Mouse (Mus musculus) heart, embryonic 13.5 days (tissue): Measurements from ENCODE around the gene Dcbld2. TPM values are rescaled to one million over a fixed set of nuclear protein-coding genes. Genes with fewer than 3 reads are reported as not detected.

Experiments used
- ATAC-seq: fragments of 200-750 bp; cut with Nextera tagmentation; 2 replicates; pipeline ENCODE4 v1.8.0; 2017; ENCODE audit warnings: moderate TSS enrichment; ENCODE audit not compliant: insufficient number of reproducible peaks, low FRiP score, low TSS enrichment; ENCODE audit errors: extremely low read depth
- H3K27ac ChIP-seq: fragments of 300-500 bp; sonication (generic); replicated peaks from 2 replicates; pipeline ENCODE4 v1.5.1; 2015; ENCODE audit warnings: moderate library complexity, mild to moderate bottlenecking, inconsistent platforms
- H3K27me3 ChIP-seq: fragments of 300-500 bp; sonication (generic); replicated peaks from 2 replicates; pipeline ENCODE4 v1.6.1; 2015; ENCODE audit warnings: mild to moderate bottlenecking, inconsistent platforms
- H3K36me3 ChIP-seq: fragments of 300-500 bp; sonication (generic); 2 replicates; pipeline ENCODE4 v1.6.1; 2015; ENCODE audit warnings: mild to moderate bottlenecking, inconsistent platforms
- H3K4me1 ChIP-seq: fragments of 300-500 bp; sonication (generic); 2 replicates; pipeline ENCODE4 v1.6.1; 2015; ENCODE audit warnings: inconsistent platforms
- H3K4me2 ChIP-seq: fragments of 300-500 bp; sonication (generic); 2 replicates; pipeline ENCODE4 v1.6.1; 2015; ENCODE audit warnings: inconsistent platforms, mild to moderate bottlenecking, moderate library complexity
- H3K4me3 ChIP-seq: fragments of 300-500 bp; sonication (generic); 2 replicates; pipeline ENCODE4 v1.5.1; 2015; ENCODE audit warnings: moderate library complexity, mild to moderate bottlenecking, inconsistent platforms
- H3K9ac ChIP-seq: fragments of 300-500 bp; sonication (generic); 2 replicates; pipeline ENCODE4 v1.6.1; 2015; ENCODE audit warnings: inconsistent platforms, mild to moderate bottlenecking, moderate library complexity
- H3K9me3 ChIP-seq: fragments of 300-500 bp; sonication (generic); 2 replicates; pipeline ENCODE4 v1.6.1; 2016; ENCODE audit warnings: inconsistent platforms
- WGBS: fragments of 180-500 bp; shearing (Covaris S2); methylation state at CpG from one replicate; pipeline ENCODE4 v1.1.7; 2015; ENCODE audit warnings: mixed read lengths; 5-methylcytosine and 5-hydroxymethylcytosine counted together
- polyA plus RNA-seq: library from polyadenylated mRNA; unstranded; fragments of >200 nt; fragmentation: Nextera tagmentation; extraction: Ambion mirVana; gene quantifications from 2 replicates; pipeline ENCODE4 v1.2.1, GENCODE M21; 2015

Gene Dcbld2
- 8.0 and 8.5 TPM in 2 replicates for polyA plus RNA-seq

- ATAC-seq, result peak; percentile 99
- 1% methylated on average over 30 of the region's 32 CpGs for WGBS
- H3K27me3 ChIP-seq, result no peaks in the 10 kb centered on the region
Measured at GRCm38 (mm10) chr16:58408062-58408486, at the start of gene Dcbld2. Gene Dcbld2 (plus strand): TSS chr16:58408443.

GRCm38 (mm10) chr16:58377170-58377569 lies 31.1 kb upstream of the Dcbld2 start:
- WGBS, result 59% methylated on average over 1 of the region's 1 CpGs
- Histone ChIP-seq H3K9ac (no peak overlapping the region), H3K9me3 (no peaks in the 10 kb centered on the region), H3K4me1 (no peaks in the 10 kb centered on the region), H3K27me3 (no peaks in the 10 kb centered on the region), H3K36me3 (no peaks in the 10 kb centered on the region), H3K27ac (no peak overlapping the region), H3K4me3 (no peak overlapping the region), H3K4me2 (no peak overlapping the region)
- no peak for ATAC-seq

More at GRCm38 (mm10) chr16:58408062-58408486, at the start of gene Dcbld2:
- H3K27ac ChIP-seq, result peak within 1 kb of the TSS; percentile 90
- H3K4me3 ChIP-seq, result peak within 1 kb of the TSS; percentile 99
- H3K4me1 ChIP-seq, result peaks cover 42% of the 10 kb centered on the region
- no peaks in the 10 kb centered on the region for H3K9me3 ChIP-seq
- peak within 1 kb of the TSS; percentile 97 for H3K9ac ChIP-seq
- H3K4me2 ChIP-seq, result peak within 1 kb of the TSS; percentile 70
- H3K36me3 ChIP-seq, result no peaks in the 10 kb centered on the region

- Histone ChIP-seq H3K36me3 (no peaks in the 10 kb centered on the region), H3K9me3 (no peaks in the 10 kb centered on the region), H3K4me3 (no peak overlapping the region), H3K9ac (no peak overlapping the region), H3K27ac (no peak overlapping the region), H3K4me1 (no peaks in the 10 kb centered on the region), H3K27me3 (no peaks in the 10 kb centered on the region), H3K4me2 (no peak overlapping the region)
- WGBS, result 47% methylated on average over 13 of the region's 13 CpGs
- no peak for ATAC-seq
Measured at GRCm38 (mm10) chr16:58377756-58378503, 30.3 kb upstream of the Dcbld2 start.

GRCm38 (mm10) chr16:58386241-58386757 lies 21.9 kb upstream of the Dcbld2 start:
- no peaks in the 10 kb centered on the region for H3K9me3 ChIP-seq
- no peak overlapping the region for H3K4me2 ChIP-seq
- ATAC-seq, result no peak
- no peaks in the 10 kb centered on the region for H3K36me3 ChIP-seq
- H3K27ac ChIP-seq, result no peak overlapping the region
- no peak overlapping the region for H3K9ac ChIP-seq
- no peak overlapping the region for H3K4me3 ChIP-seq
- H3K27me3 ChIP-seq, result no peaks in the 10 kb centered on the region
- peaks cover 3% of the 10 kb centered on the region; the same call in 1 of the 2 replicates for H3K4me1 ChIP-seq
- 81% methylated on average over 4 of the region's 4 CpGs for WGBS

GRCm38 (mm10) chr16:58389143-58389755 lies 19.0 kb upstream of the Dcbld2 start:
- ATAC-seq, result no peak

GRCm38 (mm10) chr16:58393036-58393435 lies 15.2 kb upstream of the Dcbld2 start:
- ATAC-seq, result no peak
- Histone ChIP-seq H3K36me3 (no peaks in the 10 kb centered on the region), H3K4me2 (no peak overlapping the region), H3K4me3 (no peak overlapping the region), H3K27ac (no peak overlapping the region), H3K4me1 (peaks cover 8% of the 10 kb centered on the region), H3K9ac (no peak overlapping the region), H3K9me3 (no peaks in the 10 kb centered on the region), H3K27me3 (no peaks in the 10 kb centered on the region)
- 42% methylated on average over 3 of the region's 3 CpGs for WGBS

More at GRCm38 (mm10) chr16:58389143-58389755, 19.0 kb upstream of the Dcbld2 start:
- H3K4me1 ChIP-seq, result peaks cover 8% of the 10 kb centered on the region
- H3K4me2 ChIP-seq, result no peak overlapping the region
- H3K9me3 ChIP-seq, result no peaks in the 10 kb centered on the region
- no peak overlapping the region for H3K27ac ChIP-seq
- H3K9ac ChIP-seq, result no peak overlapping the region
- H3K27me3 ChIP-seq, result no peaks in the 10 kb centered on the region
- 52% methylated on average over 7 of the region's 7 CpGs for WGBS
- H3K4me3 ChIP-seq, result no peak overlapping the region
- no peaks in the 10 kb centered on the region for H3K36me3 ChIP-seq

GRCm38 (mm10) chr16:58394156-58394555 lies 14.1 kb upstream of the Dcbld2 start:
- WGBS, result 67% methylated on average over 5 of the region's 5 CpGs
- Histone ChIP-seq H3K4me2 (no peak overlapping the region), H3K4me1 (peaks cover 8% of the 10 kb centered on the region), H3K36me3 (no peaks in the 10 kb centered on the region), H3K27me3 (no peaks in the 10 kb centered on the region), H3K9ac (no peak overlapping the region), H3K27ac (no peak overlapping the region), H3K4me3 (no peak overlapping the region), H3K9me3 (no peaks in the 10 kb centered on the region)
- no peak for ATAC-seq

- Histone ChIP-seq H3K27me3 (no peaks in the 10 kb centered on the region), H3K36me3 (no peaks in the 10 kb centered on the region), H3K4me3 (no peak overlapping the region), H3K9ac (no peak overlapping the region), H3K4me2 (no peak overlapping the region), H3K4me1 (peaks cover 13% of the 10 kb centered on the region), H3K27ac (no peak overlapping the region), H3K9me3 (no peaks in the 10 kb centered on the region)
- no peak for ATAC-seq
- 62% methylated on average over 3 of the region's 3 CpGs for WGBS
Measured at GRCm38 (mm10) chr16:58398604-58399003, 9.6 kb upstream of the Dcbld2 start.

GRCm38 (mm10) chr16:58401079-58401478 lies 7.2 kb upstream of the Dcbld2 start:
- H3K9me3 ChIP-seq, result no peaks in the 10 kb centered on the region
- 78% methylated on average over 2 of the region's 2 CpGs for WGBS
- ATAC-seq, result no peak
- H3K4me1 ChIP-seq, result peaks cover 20% of the 10 kb centered on the region
- H3K4me3 ChIP-seq, result no peak overlapping the region
- H3K27me3 ChIP-seq, result no peaks in the 10 kb centered on the region
- no peak overlapping the region for H3K27ac ChIP-seq
- no peak overlapping the region for H3K4me2 ChIP-seq
- H3K9ac ChIP-seq, result no peak overlapping the region
- no peaks in the 10 kb centered on the region for H3K36me3 ChIP-seq

- Histone ChIP-seq H3K36me3 (no peaks in the 10 kb centered on the region), H3K4me3 (no peak overlapping the region), H3K4me2 (no peak overlapping the region), H3K4me1 (peaks cover 23% of the 10 kb centered on the region), H3K27me3 (no peaks in the 10 kb centered on the region), H3K9ac (no peak overlapping the region), H3K27ac (no peak overlapping the region), H3K9me3 (no peaks in the 10 kb centered on the region)
- no peak for ATAC-seq
- WGBS, result 63% methylated on average over 7 of the region's 7 CpGs
Measured at GRCm38 (mm10) chr16:58404665-58405064, 3.6 kb upstream of the Dcbld2 start.

- Histone ChIP-seq H3K4me3 (no peak overlapping the region), H3K4me1 (peaks cover 27% of the 10 kb centered on the region), H3K4me2 (no peak overlapping the region), H3K9ac (no peak overlapping the region), H3K36me3 (no peaks in the 10 kb centered on the region), H3K27ac (no peak overlapping the region), H3K27me3 (no peaks in the 10 kb centered on the region), H3K9me3 (no peaks in the 10 kb centered on the region)
- 81% methylated on average over 4 of the region's 4 CpGs for WGBS
- ATAC-seq, result no peak
Measured at GRCm38 (mm10) chr16:58405271-58405670, 3.0 kb upstream of the Dcbld2 start.
